Mouse (Mus musculus): ENCODE measurements at regions not wholly inside any gene's neighbourhood (a gene's known extent, or its start where the extent isn't known, plus 50 kb on each side); places are given as distances from the start of the nearest gene placed in this dataset.

DNA sequence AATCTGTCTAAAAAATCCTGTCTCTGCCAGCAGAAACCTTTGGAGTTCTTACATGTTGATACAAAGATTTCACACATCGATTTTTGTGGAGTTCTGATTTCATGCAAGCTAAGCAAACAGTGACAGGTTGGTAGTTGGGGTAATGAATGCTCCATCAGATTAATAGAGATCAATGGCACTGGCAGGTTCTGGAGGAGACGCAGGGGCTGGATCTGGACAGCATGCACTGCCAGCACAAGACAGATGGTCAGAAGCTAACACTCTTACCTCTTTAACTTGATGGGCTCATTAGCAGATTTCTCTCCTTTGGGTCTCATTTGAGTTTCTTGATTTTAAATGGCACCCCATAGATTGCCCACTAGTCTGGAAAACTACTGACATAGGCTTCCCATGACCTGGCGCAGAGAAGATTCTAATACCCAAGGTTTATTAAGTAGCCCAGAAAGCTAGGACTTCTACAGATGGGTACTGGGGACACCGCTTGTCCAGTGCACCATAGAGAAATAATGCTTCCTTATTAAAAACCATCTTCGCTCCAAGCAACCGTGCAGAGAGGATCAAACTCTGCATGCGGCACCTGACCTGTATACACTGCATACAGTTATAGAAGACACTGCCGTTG lies 351.7 kb downstream of the Sorl1 start:
- Histone ChIP-seq H3K4me2 (replicated peaks; ENCODE audit: low read depth, low read length) (no peak overlapping the region), H3K9me3 (ENCODE audit: low read length) (no peaks in the 10 kb centered on the region; the same call in 1 of the 2 replicates), H3K4me1 (ENCODE audit: insufficient read depth, low read length) (no peaks in the 10 kb centered on the region), H3K27ac (ENCODE audit: low read length) (no peak overlapping the region), H3K4me3 (ENCODE audit: low read length) (no peak overlapping the region), H3K36me3 (ENCODE audit: insufficient read depth, low read length) (no peaks in the 10 kb centered on the region), H3K27me3 (ENCODE audit: insufficient read depth, low read length) (no peaks in the 10 kb centered on the region), H3K9ac (replicated peaks; ENCODE audit: low read length) (no peak overlapping the region)
- 89% methylated on average over 8 of the region's 8 CpGs for WGBS
- no peak for ATAC-seq (ENCODE audit: low FRiP score, low TSS enrichment)

GRCm38 (mm10) chr9:41771276-41771675 lies 352.8 kb downstream of the Sorl1 start:
- Histone ChIP-seq H3K4me2 (replicated peaks; ENCODE audit: low read depth, low read length) (no peak overlapping the region), H3K36me3 (ENCODE audit: insufficient read depth, low read length) (no peaks in the 10 kb centered on the region), H3K4me1 (ENCODE audit: insufficient read depth, low read length) (no peaks in the 10 kb centered on the region), H3K27me3 (ENCODE audit: insufficient read depth, low read length) (no peaks in the 10 kb centered on the region), H3K27ac (ENCODE audit: low read length) (no peak overlapping the region), H3K9me3 (ENCODE audit: low read length) (no peaks in the 10 kb centered on the region; the same call in 1 of the 2 replicates), H3K4me3 (ENCODE audit: low read length) (no peak overlapping the region), H3K9ac (replicated peaks; ENCODE audit: low read length) (no peak overlapping the region)
- no peak for ATAC-seq (ENCODE audit: low FRiP score, low TSS enrichment)
- 57% methylated on average over 1 of the region's 1 CpGs for WGBS

GRCm38 (mm10) chr9:41768316-41768715 lies 355.8 kb downstream of the Sorl1 start:
- no peaks in the 10 kb centered on the region for H3K36me3 ChIP-seq (ENCODE audit: insufficient read depth, low read length)

GRCm38 (mm10) chr9:41766533-41766920 lies 357.6 kb downstream of the Sorl1 start:
- WGBS, result 18% methylated on average over 4 of the region's 4 CpGs
- no peak overlapping the region for H3K9ac ChIP-seq (replicated peaks; ENCODE audit: low read length)
- H3K36me3 ChIP-seq (ENCODE audit: insufficient read depth, low read length), result no peaks in the 10 kb centered on the region
- no peak overlapping the region for H3K4me3 ChIP-seq (ENCODE audit: low read length)
- peak overlapping the region; percentile 55; the same call in 1 of the 2 replicates for H3K27ac ChIP-seq (ENCODE audit: low read length)
- no peak overlapping the region for H3K4me2 ChIP-seq (replicated peaks; ENCODE audit: low read depth, low read length)
- H3K4me1 ChIP-seq (ENCODE audit: insufficient read depth, low read length), result no peaks in the 10 kb centered on the region
- no peaks in the 10 kb centered on the region; the same call in 1 of the 2 replicates for H3K9me3 ChIP-seq (ENCODE audit: low read length)
- no peaks in the 10 kb centered on the region for H3K27me3 ChIP-seq (ENCODE audit: insufficient read depth, low read length)
- ATAC-seq (ENCODE audit: low FRiP score, low TSS enrichment), result peak; percentile 70; the same call in 1 of the 2 replicates

More at GRCm38 (mm10) chr9:41768316-41768715, 355.8 kb downstream of the Sorl1 start:
- 92% methylated on average over 3 of the region's 3 CpGs for WGBS
- H3K9me3 ChIP-seq (ENCODE audit: low read length), result no peaks in the 10 kb centered on the region; the same call in 1 of the 2 replicates
- no peak overlapping the region for H3K27ac ChIP-seq (ENCODE audit: low read length)
- H3K27me3 ChIP-seq (ENCODE audit: insufficient read depth, low read length), result no peaks in the 10 kb centered on the region
- H3K4me2 ChIP-seq (replicated peaks; ENCODE audit: low read depth, low read length), result no peak overlapping the region
- no peaks in the 10 kb centered on the region for H3K4me1 ChIP-seq (ENCODE audit: insufficient read depth, low read length)
- ATAC-seq (ENCODE audit: low FRiP score, low TSS enrichment), result no peak
- H3K9ac ChIP-seq (replicated peaks; ENCODE audit: low read length), result no peak overlapping the region
- no peak overlapping the region for H3K4me3 ChIP-seq (ENCODE audit: low read length)

DNA sequence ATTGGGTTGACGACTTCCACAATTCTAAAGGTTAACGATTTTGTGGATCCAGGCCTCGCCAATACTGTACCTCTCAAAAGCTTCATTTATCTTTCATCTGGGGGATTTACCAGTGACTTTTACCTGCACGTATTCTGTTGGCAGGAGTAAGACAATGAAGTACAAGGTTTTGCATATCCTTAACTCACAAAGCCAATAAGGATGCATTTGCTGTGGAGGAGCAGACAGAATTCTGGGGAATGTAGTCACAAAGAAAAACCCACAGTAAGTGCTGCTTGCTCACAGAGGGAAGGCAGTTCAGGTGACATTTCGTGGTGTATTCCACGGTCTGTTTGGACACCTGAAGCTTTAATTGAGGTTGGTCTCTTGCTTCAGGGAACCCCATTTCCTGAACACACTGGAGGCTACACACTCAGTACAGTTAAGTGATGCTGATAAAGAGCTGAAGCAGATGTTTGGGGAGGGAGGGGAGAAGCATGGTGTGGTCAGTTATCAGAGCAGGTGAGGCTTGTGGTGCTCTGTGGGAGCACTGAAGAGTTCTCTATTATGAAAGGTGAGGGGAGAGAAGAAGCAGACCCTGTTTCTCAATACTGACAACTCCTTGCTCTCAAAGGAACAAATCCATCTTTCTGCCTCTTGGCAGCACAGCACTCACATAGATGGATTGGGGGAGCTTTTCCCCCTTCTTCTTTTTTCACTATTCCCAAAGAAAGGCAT lies 358.1 kb downstream of the Sorl1 start:
- ATAC-seq (ENCODE audit: low FRiP score, low TSS enrichment), result no peak
- Histone ChIP-seq H3K27me3 (ENCODE audit: insufficient read depth, low read length) (no peaks in the 10 kb centered on the region), H3K4me2 (replicated peaks; ENCODE audit: low read depth, low read length) (no peak overlapping the region), H3K36me3 (ENCODE audit: insufficient read depth, low read length) (no peaks in the 10 kb centered on the region), H3K4me3 (ENCODE audit: low read length) (no peak overlapping the region), H3K4me1 (ENCODE audit: insufficient read depth, low read length) (no peaks in the 10 kb centered on the region), H3K9ac (replicated peaks; ENCODE audit: low read length) (no peak overlapping the region), H3K27ac (ENCODE audit: low read length) (peak overlapping the region; percentile 55; the same call in 1 of the 2 replicates), H3K9me3 (ENCODE audit: low read length) (no peaks in the 10 kb centered on the region; the same call in 1 of the 2 replicates)
- WGBS, result 80% methylated on average over 6 of the region's 6 CpGs

GRCm38 (mm10) chr9:41761050-41761576 lies 363.0 kb downstream of the Sorl1 start:
- no peak overlapping the region for H3K4me2 ChIP-seq (replicated peaks; ENCODE audit: low read depth, low read length)
- no peak overlapping the region for H3K4me3 ChIP-seq (ENCODE audit: low read length)
- H3K9ac ChIP-seq (replicated peaks; ENCODE audit: low read length), result no peak overlapping the region
- no peaks in the 10 kb centered on the region for H3K36me3 ChIP-seq (ENCODE audit: insufficient read depth, low read length)
- WGBS, result 36% methylated on average over 3 of the region's 3 CpGs
- no peak for ATAC-seq (ENCODE audit: low FRiP score, low TSS enrichment)
- no peaks in the 10 kb centered on the region for H3K9me3 ChIP-seq (ENCODE audit: low read length)
- no peaks in the 10 kb centered on the region for H3K4me1 ChIP-seq (ENCODE audit: insufficient read depth, low read length)
- H3K27ac ChIP-seq (ENCODE audit: low read length), result no peak overlapping the region
- no peaks in the 10 kb centered on the region for H3K27me3 ChIP-seq (ENCODE audit: insufficient read depth, low read length)

DNA sequence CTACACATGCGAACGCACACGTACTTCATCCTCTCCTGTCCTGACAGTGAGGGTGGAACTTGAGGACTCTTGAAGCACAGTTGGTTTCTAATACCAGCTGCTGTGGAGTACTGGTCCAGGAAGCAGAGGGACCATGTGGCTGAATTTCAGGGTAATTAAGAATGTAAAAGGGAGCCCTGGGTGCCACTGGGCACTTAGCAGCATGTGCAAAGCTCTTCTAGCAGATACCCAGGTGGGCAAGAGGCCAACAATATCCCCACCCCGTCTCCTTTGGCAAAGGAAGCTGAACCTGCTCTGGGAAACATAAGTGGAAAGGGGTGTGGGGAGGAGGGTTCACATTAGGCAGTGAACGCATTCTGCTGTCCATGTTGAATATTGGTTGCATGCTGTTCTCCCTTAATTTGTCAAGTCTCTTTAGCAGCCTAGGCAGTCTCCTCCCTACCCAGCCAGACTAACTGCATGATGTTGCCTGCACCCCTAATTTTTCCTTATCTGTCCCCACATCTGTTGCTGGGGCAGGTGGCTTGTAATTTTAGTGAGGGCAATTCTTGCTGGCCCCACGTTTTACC lies 369.6 kb downstream of the Sorl1 start:
- H3K27me3 ChIP-seq (ENCODE audit: insufficient read depth, low read length), result no peaks in the 10 kb centered on the region
- no peaks in the 10 kb centered on the region for H3K36me3 ChIP-seq (ENCODE audit: insufficient read depth, low read length)
- no peak overlapping the region for H3K27ac ChIP-seq (ENCODE audit: low read length)
- H3K9me3 ChIP-seq (ENCODE audit: low read length), result no peaks in the 10 kb centered on the region
- H3K4me1 ChIP-seq (ENCODE audit: insufficient read depth, low read length), result no peaks in the 10 kb centered on the region
- H3K9ac ChIP-seq (replicated peaks; ENCODE audit: low read length), result no peak overlapping the region
- H3K4me2 ChIP-seq (replicated peaks; ENCODE audit: low read depth, low read length), result no peak overlapping the region
- H3K4me3 ChIP-seq (ENCODE audit: low read length), result no peak overlapping the region
- WGBS, result 73% methylated on average over 6 of the region's 6 CpGs
- ATAC-seq (ENCODE audit: low FRiP score, low TSS enrichment), result no peak

DNA sequence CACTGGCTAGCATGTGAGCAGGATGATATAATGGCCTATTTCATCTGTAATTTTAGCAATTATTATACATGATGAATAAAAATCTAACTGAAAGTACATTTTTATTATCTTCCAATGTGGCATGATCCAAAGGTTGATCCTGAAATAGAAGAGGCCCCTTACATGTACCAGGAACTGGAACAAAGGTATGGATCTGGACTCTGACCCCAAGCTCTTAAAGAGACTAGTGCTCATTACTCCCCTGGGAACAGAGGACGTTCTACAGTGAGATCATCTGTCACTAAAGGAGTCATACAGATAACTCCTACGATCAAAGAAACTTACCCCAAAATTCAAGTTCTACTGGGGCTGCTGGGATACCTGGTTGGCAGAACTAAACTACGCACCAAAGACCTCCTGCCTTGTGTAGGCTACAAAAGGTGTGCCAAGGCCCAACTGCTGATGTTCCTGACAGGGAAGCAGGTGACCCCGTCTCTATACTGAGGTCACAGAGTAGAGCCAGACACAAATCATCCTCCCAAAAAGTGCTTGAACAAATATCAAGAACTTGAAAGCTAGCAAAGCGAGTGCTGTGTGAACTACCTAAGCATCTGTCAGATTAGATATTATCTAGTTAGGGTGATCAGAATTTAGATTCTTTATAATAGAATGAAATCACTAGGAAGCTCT lies 378.0 kb downstream of the Sorl1 start:
- no peaks in the 10 kb centered on the region for H3K9me3 ChIP-seq (ENCODE audit: low read length)
- H3K9ac ChIP-seq (replicated peaks; ENCODE audit: low read length), result no peak overlapping the region
- no peaks in the 10 kb centered on the region for H3K27me3 ChIP-seq (ENCODE audit: insufficient read depth, low read length)
- no peaks in the 10 kb centered on the region for H3K4me1 ChIP-seq (ENCODE audit: insufficient read depth, low read length)
- H3K4me3 ChIP-seq (ENCODE audit: low read length), result no peak overlapping the region
- no peak overlapping the region for H3K27ac ChIP-seq (ENCODE audit: low read length)
- no peaks in the 10 kb centered on the region for H3K36me3 ChIP-seq (ENCODE audit: insufficient read depth, low read length)
- H3K4me2 ChIP-seq (replicated peaks; ENCODE audit: low read depth, low read length), result no peak overlapping the region
- 78% methylated on average over 5 of the region's 5 CpGs for WGBS
- no peak for ATAC-seq (ENCODE audit: low FRiP score, low TSS enrichment)

DNA sequence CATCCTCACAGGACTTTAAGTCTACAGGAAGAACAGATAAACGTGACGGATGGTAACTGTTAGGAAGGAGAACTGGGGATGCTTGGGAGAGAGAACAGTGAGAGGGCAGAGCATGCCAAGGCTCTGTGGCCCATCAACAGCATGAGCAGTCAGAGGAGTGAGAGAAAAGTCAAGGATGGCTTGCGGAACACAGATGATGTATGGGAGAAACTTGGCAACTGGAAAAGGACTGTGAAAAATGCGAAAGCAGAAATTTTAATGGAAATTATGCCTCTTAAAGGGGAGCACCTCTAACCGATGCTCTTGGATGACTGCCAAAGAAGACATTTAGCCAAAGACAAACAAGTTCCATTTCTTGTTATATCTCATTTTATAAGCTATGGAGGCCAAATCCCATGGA lies 382.6 kb downstream of the Sorl1 start:
- Histone ChIP-seq H3K4me1 (ENCODE audit: insufficient read depth, low read length) (peaks cover 5% of the 10 kb centered on the region), H3K9me3 (ENCODE audit: low read length) (no peaks in the 10 kb centered on the region), H3K27me3 (ENCODE audit: insufficient read depth, low read length) (no peaks in the 10 kb centered on the region), H3K9ac (replicated peaks; ENCODE audit: low read length) (no peak overlapping the region), H3K4me3 (ENCODE audit: low read length) (no peak overlapping the region), H3K4me2 (replicated peaks; ENCODE audit: low read depth, low read length) (no peak overlapping the region), H3K27ac (ENCODE audit: low read length) (no peak overlapping the region), H3K36me3 (ENCODE audit: insufficient read depth, low read length) (no peaks in the 10 kb centered on the region)
- no peak for ATAC-seq (ENCODE audit: low FRiP score, low TSS enrichment)
- 57% methylated on average over 5 of the region's 5 CpGs for WGBS

Measured in kidney, embryonic 16.5 days (tissue).